Mouse (Mus musculus) brain, adult 2 months (tissue): ENCODE measurements around the gene Pten.
"Not testable (repeated sequence)": the region's sequence is repeated elsewhere in the genome, so short reads cannot be mapped to it uniquely, and the experiment has no call there.

ENCODE experiments used
- DNase-seq: peaks from one replicate; pipeline ENCODE4 v3.0.0; 2011; ENCODE audit warnings: low read depth, low spot score

Pten gene

GRCm38 (mm10) chr19:32754188-32755000 lies 2.9 kb upstream of the Pten start:
- no peak for DNase-seq

- peak; percentile 29 for DNase-seq
These were observed 2.0 kb upstream of the Pten start for GRCm38 (mm10) chr19:32755104-32755791.

- peak; percentile 100 for DNase-seq
These were observed 1.3 kb upstream of the Pten start for GRCm38 (mm10) chr19:32755792-32756635.

GRCm38 (mm10) chr19:32756636-32756899 lies 729 bp upstream of the Pten start:
- DNase-seq = no peak

GRCm38 (mm10) chr19:32757831-32758792 lies 815 bp downstream of the Pten start:
- DNase-seq = peak; percentile 73

GRCm38 (mm10) chr19:32758793-32759161 lies 1.5 kb downstream of the Pten start:
- DNase-seq = no peak

- DNase-seq = no peak
These were observed 2.2 kb downstream of the Pten start for GRCm38 (mm10) chr19:32759357-32760024.

- no peak for DNase-seq
These were observed 3.2 kb downstream of the Pten start for GRCm38 (mm10) chr19:32760499-32760898.

- no peak for DNase-seq
These were observed 3.9 kb downstream of the Pten start for GRCm38 (mm10) chr19:32761162-32761561.

- no peak for DNase-seq
These were observed 5.2 kb downstream of the Pten start for GRCm38 (mm10) chr19:32762493-32762892.

- DNase-seq = no peak
These were observed 21.1 kb downstream of the Pten start for GRCm38 (mm10) chr19:32778411-32778810.

GRCm38 (mm10) chr19:32779131-32779530 lies 21.8 kb downstream of the Pten start:
- DNase-seq = no peak

- DNase-seq = no peak
These were observed 24.2 kb downstream of the Pten start for GRCm38 (mm10) chr19:32781305-32782071.

GRCm38 (mm10) chr19:32787388-32787787 lies 30.1 kb downstream of the Pten start:
- DNase-seq = peak; percentile 30

- DNase-seq = not testable (repeated sequence)
These were observed 30.7 kb downstream of the Pten start for GRCm38 (mm10) chr19:32788016-32788415.

GRCm38 (mm10) chr19:32789535-32789934 lies 32.2 kb downstream of the Pten start:
- DNase-seq = no peak

GRCm38 (mm10) chr19:32792610-32793009 lies 35.3 kb downstream of the Pten start:
- DNase-seq = peak; percentile 82

GRCm38 (mm10) chr19:32793901-32794300 lies 36.6 kb downstream of the Pten start:
- no peak for DNase-seq

GRCm38 (mm10) chr19:32800557-32800956 lies 43.3 kb downstream of the Pten start:
- DNase-seq = no peak

- no peak for DNase-seq
These were observed 47.4 kb downstream of the Pten start for GRCm38 (mm10) chr19:32804703-32805102.
